Mouse (Mus musculus): ENCODE measurements around the gene Utp6. TPM values are rescaled to one million over a fixed set of nuclear protein-coding genes. Genes with fewer than 3 reads are reported as not detected.

Utp6 gene
- polyA plus RNA-seq, 1 experiment, result 3.4 TPM

DNA sequence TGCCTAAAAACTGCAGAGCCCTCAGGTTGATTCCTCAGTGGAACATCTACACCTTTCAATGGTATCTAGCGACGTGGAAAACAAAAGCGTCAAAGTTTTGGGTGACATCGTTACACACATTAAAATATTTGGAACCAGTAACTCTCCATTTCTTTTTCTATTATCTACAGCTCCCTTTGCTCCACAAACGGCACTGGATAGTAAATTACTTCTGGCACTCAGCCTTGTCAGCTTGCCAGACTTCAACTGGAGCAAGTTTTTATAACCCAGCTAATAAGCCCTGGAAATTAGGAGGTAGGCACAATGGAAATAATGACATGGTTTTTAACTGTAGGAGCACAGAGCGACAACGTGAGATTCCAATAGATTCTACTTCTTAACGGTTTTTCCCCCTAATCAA lies 3.7 kb upstream of the Utp6 start:
- no peak for TF ChIP-seq GATA1 (IDR thresholded peaks at IDR 0.05; ENCODE audit: low read length)

DNA sequence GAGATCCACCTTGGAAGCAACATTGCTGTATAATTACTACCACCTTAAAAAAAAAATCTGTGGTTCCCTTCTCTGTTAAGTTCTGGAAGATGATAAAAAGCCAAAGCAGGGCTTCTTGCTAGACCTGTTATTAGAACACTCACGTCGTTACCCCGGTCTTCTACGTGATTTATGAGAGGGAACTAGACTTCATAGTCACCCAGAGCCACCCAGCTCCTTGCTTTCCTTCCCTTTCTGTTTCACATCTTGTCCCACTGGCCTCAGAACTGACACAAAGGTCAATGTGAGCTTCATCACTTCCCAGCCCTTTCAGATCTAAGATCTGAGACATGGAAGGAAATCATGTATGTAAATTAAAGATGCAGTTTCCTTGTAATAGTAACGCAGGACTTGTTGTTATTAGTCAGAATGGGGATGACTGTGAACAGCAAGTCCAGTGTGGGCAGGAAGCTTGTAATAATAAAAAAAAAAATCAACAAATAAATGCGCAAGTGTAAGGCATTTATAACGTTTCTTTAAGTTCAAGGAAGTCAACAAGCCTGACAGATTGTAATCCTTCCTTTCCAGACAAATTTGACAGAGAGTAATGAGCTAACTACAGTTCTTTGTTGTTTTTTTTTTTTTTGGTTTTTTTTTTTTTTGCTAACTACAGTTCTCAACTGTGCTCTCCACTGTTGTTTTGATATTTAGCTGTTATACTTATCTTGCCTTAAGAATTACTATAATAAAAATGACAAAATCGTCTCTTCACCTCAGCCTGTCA lies 1.2 kb upstream of the Utp6 start:
- TF ChIP-seq GATA1 (IDR thresholded peaks at IDR 0.05; ENCODE audit: low read length), result no peak

DNA sequence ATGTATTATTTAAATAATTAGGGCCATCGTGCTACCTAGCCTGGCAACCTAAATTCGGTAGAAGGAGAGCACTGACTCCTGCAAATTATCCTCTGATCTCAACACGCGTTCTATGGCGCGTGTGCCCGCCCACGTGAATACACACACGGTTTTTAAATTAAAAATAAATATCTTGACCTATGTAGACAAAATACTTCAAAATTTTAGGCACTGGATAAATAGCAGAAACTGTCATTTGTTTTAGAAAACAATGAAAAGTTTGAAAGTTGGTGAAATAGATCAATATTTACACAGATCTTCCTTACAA lies 640 bp upstream of the Utp6 start:
- TF ChIP-seq GATA1 (IDR thresholded peaks at IDR 0.05; ENCODE audit: low read length), result no peak

DNA sequence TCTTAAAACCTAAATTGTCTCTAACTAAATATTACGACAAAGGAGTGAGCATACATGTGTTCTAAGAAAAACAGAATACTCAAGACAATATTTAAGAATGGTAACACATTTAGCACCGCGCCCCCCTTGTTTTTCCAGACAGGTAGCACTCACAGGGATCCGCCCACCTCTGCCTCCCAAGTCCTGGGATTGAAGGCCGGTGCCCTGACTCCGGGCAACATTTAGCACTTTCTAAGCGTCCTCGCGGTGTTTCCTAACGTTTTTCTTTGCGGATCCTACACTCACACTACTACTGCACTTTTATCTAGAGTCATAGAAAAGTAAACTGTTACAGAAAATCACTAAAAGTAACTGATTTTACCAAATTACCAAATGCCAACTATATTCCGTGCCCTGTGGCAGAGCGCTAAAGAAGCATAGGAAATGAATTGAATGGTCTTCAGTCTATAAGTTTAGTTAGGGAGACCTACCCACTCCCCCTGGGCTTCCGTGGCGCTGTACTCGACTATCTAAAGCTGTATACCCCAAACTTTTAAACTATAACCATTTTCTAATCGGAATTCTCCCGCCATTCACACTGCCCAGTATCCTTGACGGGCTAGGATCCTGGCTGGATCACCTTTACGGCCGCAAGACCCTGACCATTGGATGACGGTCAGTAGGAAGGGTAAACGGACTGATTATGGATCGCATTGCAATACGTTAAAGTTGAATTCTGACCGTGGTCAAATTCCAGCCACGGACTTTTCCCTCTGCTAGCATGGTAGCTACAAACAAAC lies 655 bp downstream of the Utp6 start:
- no peak for TF ChIP-seq GATA1 (IDR thresholded peaks at IDR 0.05; ENCODE audit: low read length)

DNA sequence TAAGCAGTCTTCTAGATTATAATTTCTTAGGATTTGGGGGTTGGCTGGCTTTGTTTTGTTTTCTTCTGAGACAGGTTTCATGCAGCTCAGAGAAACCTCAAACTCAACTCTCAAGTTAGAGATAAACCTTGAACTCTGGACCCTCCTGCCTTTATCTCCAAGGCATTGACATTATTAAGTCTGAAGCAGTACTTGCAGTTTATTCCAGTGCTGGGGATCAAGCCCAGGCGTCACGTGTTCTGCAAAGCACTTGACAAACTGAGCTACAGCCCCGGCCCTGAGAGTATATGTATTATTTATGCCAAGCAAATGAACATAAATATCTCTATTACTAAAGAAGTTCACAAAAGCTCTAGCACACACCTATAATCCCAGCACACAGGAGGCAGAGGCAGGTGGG lies 14.9 kb downstream of the Utp6 start:
- no peak for TF ChIP-seq GATA1 (IDR thresholded peaks at IDR 0.05; ENCODE audit: low read length)

DNA sequence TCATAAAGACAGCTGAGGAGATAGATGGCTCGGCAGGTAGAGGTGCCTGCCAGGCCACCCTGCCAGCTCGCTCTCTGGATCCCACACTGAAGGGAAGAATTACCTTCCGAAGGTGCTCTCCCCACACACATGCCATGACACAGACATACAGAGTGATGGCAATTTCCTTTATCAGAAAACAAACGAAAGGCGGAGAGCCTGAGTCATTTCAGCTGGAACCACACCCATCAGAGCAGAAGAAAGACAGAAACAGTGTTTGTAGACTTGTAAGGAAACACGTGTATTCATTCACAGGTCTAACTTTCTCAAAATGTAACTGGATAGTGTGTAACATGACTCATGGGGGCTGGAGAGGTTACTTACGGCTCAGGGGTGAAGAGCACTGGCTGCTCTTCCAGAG lies 18.6 kb downstream of the Utp6 start:
- TF ChIP-seq GATA1 (IDR thresholded peaks at IDR 0.05; ENCODE audit: low read length), result no peak

DNA sequence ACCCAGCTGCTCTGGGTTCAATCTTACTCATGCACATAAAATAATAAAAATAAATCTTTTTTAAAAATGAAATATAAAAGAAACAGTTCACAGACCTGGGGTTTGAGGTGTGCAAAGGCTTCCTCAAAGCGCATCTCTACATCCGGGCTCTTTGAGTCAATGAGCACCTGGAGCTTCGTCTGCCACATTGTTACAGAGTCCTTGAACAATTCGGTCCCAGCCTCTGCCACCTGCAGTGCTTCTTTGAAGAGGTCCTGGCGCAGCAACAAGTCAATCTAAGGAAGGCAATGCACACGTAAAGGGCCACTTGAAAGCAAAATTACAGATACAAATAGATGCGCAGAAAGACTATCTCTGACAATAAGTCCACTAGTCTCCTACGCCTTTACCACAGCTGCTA lies 19.1 kb downstream of the Utp6 start:
- TF ChIP-seq GATA1 (IDR thresholded peaks at IDR 0.05; ENCODE audit: low read length), result no peak

DNA sequence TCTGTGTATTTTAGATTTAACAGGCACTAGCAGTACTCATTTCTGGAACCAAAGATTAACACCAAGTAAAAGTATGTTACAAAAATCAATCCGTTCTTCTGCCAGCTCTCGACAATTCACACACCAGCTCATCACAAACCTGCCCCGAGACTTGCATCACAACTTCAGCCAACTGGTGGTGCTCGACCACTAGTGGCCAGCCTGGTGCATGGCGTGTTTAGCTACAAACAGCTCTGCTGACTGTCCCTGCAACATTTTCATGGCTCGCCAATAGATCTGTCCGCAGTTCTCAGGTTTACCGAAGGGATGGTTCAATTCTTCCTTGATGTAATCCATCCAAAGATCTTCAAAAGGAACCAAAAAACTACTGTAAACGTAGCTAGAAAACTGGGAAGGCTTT lies 26.4 kb downstream of the Utp6 start:
- TF ChIP-seq GATA1 (IDR thresholded peaks at IDR 0.05; ENCODE audit: low read length), result no peak

DNA sequence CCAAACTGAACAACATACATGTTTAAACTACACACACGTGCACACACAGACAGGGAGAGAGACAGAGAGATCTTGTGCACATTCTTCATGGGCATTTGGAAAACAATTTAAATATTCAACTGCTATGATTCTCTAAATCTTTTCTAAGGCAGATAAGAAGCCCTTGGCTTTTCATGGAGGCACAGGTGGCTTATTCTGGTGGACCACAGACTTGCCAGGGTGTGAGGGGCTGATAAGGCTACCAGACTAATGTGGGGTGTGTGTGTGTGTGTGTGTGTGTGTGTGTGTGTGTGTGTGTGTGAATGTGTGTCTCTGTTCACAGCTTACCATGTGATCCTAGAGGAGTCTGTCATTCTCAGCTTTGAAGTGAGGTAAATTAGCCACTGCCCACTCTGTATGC lies 39.4 kb downstream of the Utp6 start:
- TF ChIP-seq GATA1 (IDR thresholded peaks at IDR 0.05; ENCODE audit: low read length), result no peak

DNA sequence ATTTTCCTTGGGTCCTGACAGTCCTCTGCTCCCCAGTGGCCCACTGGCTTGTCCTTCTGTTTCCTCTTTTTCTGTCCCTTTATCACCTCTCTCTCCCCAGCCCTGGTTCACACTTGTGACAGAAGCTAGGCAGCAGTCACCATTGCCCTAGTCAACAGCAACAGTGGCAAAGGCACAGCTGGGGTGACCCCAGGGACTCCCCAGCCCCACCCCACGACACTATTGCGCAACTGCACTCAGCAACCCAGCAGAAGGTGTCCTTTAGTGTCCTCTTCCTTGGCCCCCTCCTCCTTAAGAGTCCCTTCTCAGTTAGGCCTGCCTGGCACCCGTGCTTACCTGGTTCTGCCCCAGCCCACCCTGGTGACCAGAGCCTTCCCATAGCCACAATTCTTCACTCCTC lies 40.0 kb downstream of the Utp6 start:
- no peak for TF ChIP-seq GATA1 (IDR thresholded peaks at IDR 0.05; ENCODE audit: low read length)

DNA sequence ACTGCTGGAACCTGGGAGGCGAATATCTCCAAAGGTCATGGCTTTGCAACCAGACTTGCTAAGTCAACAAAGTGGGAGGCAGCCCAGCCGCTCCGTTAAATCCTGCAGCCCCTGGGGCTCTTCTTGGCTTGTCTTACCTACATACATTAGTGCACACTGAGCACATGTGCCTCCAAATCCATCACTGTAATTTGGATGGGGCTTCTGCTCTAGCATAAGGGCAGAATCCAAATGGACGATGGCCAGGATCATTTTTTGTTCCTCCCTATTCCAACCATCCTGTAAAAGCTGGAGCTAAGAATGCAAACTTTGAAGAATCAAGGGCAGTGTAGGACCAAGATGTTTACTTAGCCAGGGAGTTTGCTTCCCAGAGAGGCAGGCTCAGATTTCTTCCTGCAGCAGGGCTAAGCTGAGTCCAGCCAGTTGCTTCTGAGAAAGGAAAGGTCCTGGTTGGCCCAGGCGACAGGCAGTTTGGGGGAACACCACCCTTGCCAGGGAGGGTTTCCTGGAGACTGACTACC lies 41.6 kb downstream of the Utp6 start:
- no peak for TF ChIP-seq GATA1 (IDR thresholded peaks at IDR 0.05; ENCODE audit: low read length)

DNA sequence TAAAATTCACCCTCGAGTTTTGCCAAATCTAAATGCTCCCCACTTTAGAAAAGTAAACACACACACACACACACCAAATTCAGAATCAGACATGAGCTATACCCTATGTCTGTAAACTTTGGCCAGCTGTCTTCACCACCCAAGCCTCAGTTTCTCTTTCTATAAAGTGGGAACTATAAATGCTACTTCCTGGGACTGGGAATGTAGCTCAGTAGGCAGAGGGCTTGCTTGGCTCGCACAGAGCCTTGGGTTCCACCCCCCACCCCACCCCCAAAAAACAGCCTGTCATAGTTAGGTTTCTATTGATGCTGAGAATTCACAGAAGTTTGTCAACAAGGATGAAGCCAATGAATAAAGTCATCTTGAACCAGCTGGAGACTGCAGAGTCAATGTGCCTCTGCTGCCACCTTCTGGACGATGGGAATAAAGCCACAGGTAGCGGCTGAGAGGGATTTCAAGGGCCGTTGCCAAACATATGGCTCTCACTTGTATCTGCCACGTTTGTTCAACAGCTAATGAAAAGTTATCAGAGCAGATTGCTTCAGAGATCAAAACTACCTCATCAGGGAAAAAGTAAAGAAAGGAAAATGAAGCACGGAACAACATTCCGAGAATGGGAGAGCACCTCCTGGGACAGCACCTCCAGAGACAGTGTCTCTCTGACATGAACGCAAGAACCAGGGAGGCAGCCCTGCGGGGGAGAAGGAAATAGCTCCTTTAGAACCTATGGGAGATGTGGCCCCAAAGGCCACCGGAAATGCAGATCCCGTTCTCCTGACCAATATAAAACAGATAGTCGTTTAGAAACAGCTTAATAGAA lies 42.3 kb downstream of the Utp6 start:
- no peak for TF ChIP-seq GATA1 (IDR thresholded peaks at IDR 0.05; ENCODE audit: low read length)

DNA sequence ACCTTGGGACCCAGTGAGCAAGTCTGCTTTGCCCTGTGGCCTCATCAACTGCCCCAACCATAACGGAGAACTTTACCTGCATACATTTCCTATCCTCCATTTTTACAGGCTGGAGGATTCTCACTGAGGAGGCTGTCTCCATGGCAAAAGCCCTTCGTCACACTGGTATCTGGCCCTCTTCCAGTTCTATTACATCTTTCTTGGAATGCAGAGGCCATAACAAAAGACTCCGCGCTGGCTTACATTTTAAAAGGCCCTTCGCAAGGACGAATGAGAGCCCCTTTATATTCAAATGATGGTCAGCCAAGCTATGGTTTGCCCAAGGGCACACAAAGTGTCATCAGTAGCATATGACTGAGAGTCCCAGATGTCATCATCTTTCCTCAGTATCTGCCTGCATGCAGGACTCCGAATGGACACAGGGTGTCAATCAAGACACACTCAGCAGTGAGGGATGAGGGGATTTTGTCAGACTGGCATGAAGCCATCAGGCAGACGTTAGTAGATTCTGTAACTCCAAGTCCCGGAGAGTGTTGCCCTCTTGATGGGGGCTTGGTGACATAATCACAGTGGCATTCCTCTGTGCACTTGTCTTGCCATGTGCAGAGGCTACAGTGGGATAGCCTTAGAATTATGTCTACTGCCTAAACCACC lies 46.4 kb downstream of the Utp6 start:
- no peak for TF ChIP-seq GATA1 (IDR thresholded peaks at IDR 0.05; ENCODE audit: low read length)

DNA sequence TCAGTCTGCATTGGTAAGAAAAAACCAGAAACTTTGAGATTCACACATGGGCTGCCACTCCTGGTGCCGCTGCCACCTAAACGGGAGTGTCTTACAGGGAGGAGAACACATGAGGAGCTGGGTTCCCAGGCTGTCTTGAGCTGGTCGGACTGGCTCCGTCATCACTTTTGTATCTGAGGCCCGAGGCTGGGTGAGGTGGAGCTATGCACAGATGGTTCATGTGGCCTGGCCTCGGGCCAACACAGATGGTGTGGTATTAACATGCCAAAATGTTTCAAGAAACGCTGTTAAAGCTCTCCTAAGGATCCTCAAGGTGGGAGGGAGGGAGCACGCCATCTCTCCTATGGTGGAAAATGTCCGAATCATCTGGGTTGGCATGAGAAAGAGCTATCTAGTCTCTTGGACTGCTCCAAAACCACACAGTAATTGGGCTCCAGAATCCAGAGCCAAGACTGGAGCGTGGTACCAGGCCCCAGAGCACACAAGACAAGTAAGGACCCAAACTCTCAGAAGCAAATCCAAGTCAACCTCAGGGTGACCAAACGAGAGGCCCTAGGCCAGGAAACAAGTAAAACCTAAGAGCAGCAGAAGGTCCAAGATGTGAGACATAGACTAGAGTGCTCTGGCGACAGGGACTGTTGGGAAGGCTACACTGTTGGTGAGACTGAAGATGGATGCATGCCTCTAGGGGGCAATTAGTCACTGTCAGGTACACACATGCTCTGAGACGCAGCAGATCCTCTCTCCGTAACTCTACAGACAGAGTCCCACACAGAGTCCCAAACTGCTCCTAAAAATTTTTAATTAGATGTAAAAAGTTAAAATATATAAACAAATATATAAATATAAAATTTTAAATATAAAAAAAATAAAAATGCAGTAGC lies 53.3 kb downstream of the Utp6 start:
- TF ChIP-seq GATA1 (IDR thresholded peaks at IDR 0.05; ENCODE audit: low read length), result no peak

DNA sequence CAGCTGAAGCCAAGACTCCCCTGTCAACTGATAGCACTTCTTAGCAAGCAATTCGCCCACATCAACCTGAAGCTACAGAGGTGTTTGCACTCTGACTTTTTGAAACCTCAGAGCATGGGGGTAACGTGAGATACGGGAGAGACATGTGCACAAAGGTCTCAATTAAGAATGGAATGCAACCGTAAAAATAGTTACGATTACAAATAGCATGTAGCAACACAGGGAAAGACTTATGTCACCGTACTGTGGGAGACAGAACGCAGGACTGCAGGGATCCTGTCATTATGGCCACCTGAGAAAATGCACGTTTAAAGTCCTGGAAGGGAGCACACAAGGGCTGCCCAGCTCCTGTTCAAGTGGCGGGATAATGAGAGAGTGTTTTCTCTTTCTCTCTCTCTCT lies 55.3 kb downstream of the Utp6 start:
- TF ChIP-seq GATA1 (IDR thresholded peaks at IDR 0.05; ENCODE audit: low read length), result no peak
